Mouse (Mus musculus): ENCODE results near the gene Setd4.

DNA sequence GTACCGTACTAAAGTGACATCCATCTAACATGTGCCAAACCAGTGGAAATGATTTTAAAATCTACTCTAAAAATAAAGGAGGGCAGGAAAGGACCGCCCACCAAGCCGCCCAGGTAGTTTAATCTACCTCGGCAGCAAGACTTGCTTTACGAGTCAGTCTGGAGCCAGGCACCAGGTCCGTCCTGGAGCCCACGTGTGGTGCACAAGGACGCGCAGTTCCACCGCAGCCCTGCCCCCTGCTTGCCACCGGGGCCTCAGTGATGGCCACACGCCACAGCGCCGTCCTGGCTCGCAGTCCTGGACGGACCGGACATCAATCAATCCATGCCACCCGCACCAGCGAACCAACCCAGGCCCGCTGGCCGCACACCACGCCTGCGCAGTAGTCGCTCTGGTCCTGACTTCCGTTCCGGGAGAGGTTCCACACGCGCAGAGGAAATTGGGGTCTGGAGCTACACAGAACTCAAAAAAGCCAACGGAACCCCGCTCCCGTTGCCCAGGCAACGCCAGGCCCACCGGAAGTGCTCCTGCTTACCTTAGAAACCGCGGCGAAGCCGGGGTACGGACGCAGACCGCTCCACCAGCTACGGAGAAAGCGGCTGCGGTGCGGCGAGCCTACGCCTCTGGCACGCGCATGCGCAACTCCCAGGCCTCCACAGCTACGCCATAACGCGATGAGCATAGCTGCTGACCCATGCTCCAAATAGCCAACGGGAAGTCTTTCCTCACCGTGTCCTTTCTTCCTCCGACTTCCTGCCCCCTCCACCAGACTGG lies at the start of gene Setd4:
- peak; percentile 48; the same call in 1 of the 2 replicates for TF ChIP-seq MEF2A (IDR thresholded peaks at IDR 0.05; ENCODE audit: borderline replicate concordance, low read depth, low read length)
- peak; percentile 95 for TF ChIP-seq MAX (IDR thresholded peaks at IDR 0.05; ENCODE audit: low read length)
- no peak for TF ChIP-seq CTCF (conservative IDR thresholded peaks at IDR 0.05 in 1 of 2, IDR thresholded peaks at IDR 0.05 in 1 of 2; ENCODE audit: low read depth in 2 of 2, low read length in 2 of 2)
- no peak for TF ChIP-seq USF1 (IDR thresholded peaks at IDR 0.05; ENCODE audit: low read depth, low read length)
- TF ChIP-seq ZKSCAN1 (IDR thresholded peaks at IDR 0.05; ENCODE audit: borderline replicate concordance, low read depth, low read length), result no peak
- TF ChIP-seq MAFK (IDR thresholded peaks at IDR 0.05; ENCODE audit: insufficient replicate concordance, low read length), result no peak
- TF ChIP-seq ETS1 (conservative IDR thresholded peaks at IDR 0.05; ENCODE audit: low read depth, low read length), result peak; percentile 43; the same call in 1 of the 2 replicates
- TF ChIP-seq POLR2A (IDR thresholded peaks at IDR 0.05; ENCODE audit: low read depth, low read length), result peak; percentile 98
- no peak for TF ChIP-seq E2F4 (IDR thresholded peaks at IDR 0.05; ENCODE audit: insufficient replicate concordance, low read depth, low read length)
- TF ChIP-seq KAT2A (IDR thresholded peaks at IDR 0.05; ENCODE audit: insufficient replicate concordance, low read length), result 0 out of 2 replicates have a peak, but pooled peaks have one; percentile 24
- TF ChIP-seq TCF12 (IDR thresholded peaks at IDR 0.05; ENCODE audit: low read depth, low read length), result peak; percentile 89
- TF ChIP-seq EP300 (IDR thresholded peaks at IDR 0.05; ENCODE audit: low read length), result no peak
- TF ChIP-seq MAZ (IDR thresholded peaks at IDR 0.05; ENCODE audit: low read depth, low read length), result peak; percentile 38; the same call in 1 of the 2 replicates

Measured in CH12.LX (cell line).